Mouse (Mus musculus) CH12.LX (cell line): Measurements from ENCODE around the gene Gm45521. TPM values are rescaled to one million over a fixed set of nuclear protein-coding genes. Genes with fewer than 3 reads are reported as not detected.

Experiments
- DNase-seq: peaks from one replicate; pipeline ENCODE4 v3.0.0-alpha.2; 2013; ENCODE audit errors: extremely low read depth
- H3K27ac ChIP-seq: 2 replicates; pipeline ENCODE4 v1.5.1; 2012; ENCODE audit warnings: low read depth, mild to moderate bottlenecking, control low read depth, moderate library complexity; ENCODE audit not compliant: insufficient read depth
- H3K27me3 ChIP-seq: replicated peaks from 2 replicates; pipeline ENCODE3; 2012; ENCODE audit warnings: inconsistent platforms
- H3K36me3 ChIP-seq, 2 experiments: replicated peaks in 1 of 2; 2 replicates each; pipeline versions ENCODE3 to v1.6.1; 2012; ENCODE audit warnings: inconsistent platforms in 1 of 2, low read length in 1 of 2, mild to moderate bottlenecking in 1 of 2, mixed read lengths in 1 of 2, moderate library complexity in 1 of 2; ENCODE audit not compliant: control insufficient read depth in 1 of 2, insufficient read depth in 1 of 2
- H3K4me1 ChIP-seq, 2 experiments: 2 replicates each; pipeline ENCODE4 v1.6.1; 2012; ENCODE audit warnings: inconsistent platforms in 1 of 2, moderate library complexity in 1 of 2; ENCODE audit not compliant: insufficient read depth in 2 of 2, control insufficient read depth in 1 of 2
- H3K4me2 ChIP-seq: 2 replicates; pipeline ENCODE4 v1.6.1; 2012; ENCODE audit warnings: low read depth, mild to moderate bottlenecking, control low read depth; ENCODE audit not compliant: poor library complexity, insufficient read depth, severe bottlenecking
- H3K4me3 ChIP-seq, 3 experiments: fragments of 150-350 bp in 1 of 3; sonication (generic) in 1 of 3; replicated peaks in 1 of 3; 2 replicates each; pipeline versions ENCODE3 to v1.5.1; 2011 to 2012; ENCODE audit warnings: low read depth in 2 of 3, low read length in 2 of 3, mild to moderate bottlenecking in 2 of 3, moderate library complexity in 2 of 3, control low read depth in 1 of 3, improper control_type of control experiment in 1 of 3, inconsistent platforms in 1 of 3, mixed read lengths in 1 of 3; ENCODE audit not compliant: poor library complexity in 1 of 3
- H3K79me2 ChIP-seq: replicated peaks from 2 replicates; pipeline ENCODE4 v1.6.1; 2012; ENCODE audit warnings: mild to moderate bottlenecking, moderate library complexity; ENCODE audit not compliant: control insufficient read depth, poor library complexity, insufficient read depth, severe bottlenecking; ENCODE audit errors: extremely low read depth
- H3K9ac ChIP-seq: 2 replicates; pipeline ENCODE4 v1.6.1; 2012; ENCODE audit warnings: low read depth, mild to moderate bottlenecking, control low read depth, moderate library complexity; ENCODE audit not compliant: insufficient read depth
- H3K9me3 ChIP-seq: replicated peaks from 2 replicates; pipeline ENCODE3; 2012; ENCODE audit warnings: low read length, inconsistent platforms, mixed read lengths
- CHD2 ChIP-seq: IDR thresholded peaks from 2 replicates; pipeline ENCODE4 v1.6.1; 2011; ENCODE audit warnings: low read length, improper control_type of control experiment
- CTCF ChIP-seq, 2 experiments: IDR thresholded peaks in 1 of 2; conservative IDR thresholded peaks in 1 of 2; 2 replicates each; pipeline ENCODE4 v1.5.1; 2011 to 2012; ENCODE audit warnings: low read depth in 2 of 2, low read length in 2 of 2, improper control_type of control experiment in 1 of 2, inconsistent platforms in 1 of 2, mild to moderate bottlenecking in 1 of 2, moderate library complexity in 1 of 2
- ETS1 ChIP-seq: conservative IDR thresholded peaks from 2 replicates; pipeline ENCODE4 v1.6.1; 2012; ENCODE audit warnings: low read depth, mild to moderate bottlenecking, inconsistent platforms, low read length, improper control_type of control experiment, moderate library complexity
- IRF4 ChIP-seq: IDR thresholded peaks from 2 replicates; pipeline ENCODE4 v1.6.1; 2014; ENCODE audit warnings: low read depth, mild to moderate bottlenecking, inconsistent platforms, low read length, improper control_type of control experiment
- MAX ChIP-seq: IDR thresholded peaks from 2 replicates; pipeline ENCODE4 v1.6.1; 2011; ENCODE audit warnings: low read length, improper control_type of control experiment
- MEF2A ChIP-seq: IDR thresholded peaks from 2 replicates; pipeline ENCODE4 v1.6.1; 2014; ENCODE audit warnings: low read depth, mild to moderate bottlenecking, inconsistent platforms, low read length, improper control_type of control experiment, borderline replicate concordance
- PAX5 ChIP-seq: IDR thresholded peaks from 2 replicates; pipeline ENCODE4 v1.6.1; 2012; ENCODE audit warnings: low read length, inconsistent platforms, mixed read lengths
- POLR2A ChIP-seq: IDR thresholded peaks from 2 replicates; pipeline ENCODE4 v1.6.1; 2011; ENCODE audit warnings: low read depth, mild to moderate bottlenecking, improper control_type of control experiment, low read length
- RAD21 ChIP-seq: IDR thresholded peaks from 2 replicates; pipeline ENCODE4 v1.6.1; 2011; ENCODE audit warnings: low read depth, mild to moderate bottlenecking, low read length, improper control_type of control experiment, moderate library complexity
- SIN3A ChIP-seq: IDR thresholded peaks from 2 replicates; pipeline ENCODE4 v1.6.1; 2012; ENCODE audit warnings: low read length, improper control_type of control experiment, inconsistent platforms
- SMC3 ChIP-seq: IDR thresholded peaks from 2 replicates; pipeline ENCODE4 v1.6.1; 2011; ENCODE audit warnings: low read depth, low read length, improper control_type of control experiment
- USF1 ChIP-seq: IDR thresholded peaks from 2 replicates; pipeline ENCODE4 v1.6.1; 2014; ENCODE audit warnings: low read depth, mild to moderate bottlenecking, inconsistent platforms, low read length, improper control_type of control experiment
- dilution Hi-C: fragments of 300-500 bp; cut with MboI; formaldehyde crosslinking; loops from 2 replicates; pipeline ENCODE4 v1.14.3; 2020; ENCODE audit warnings: low sequenced_read_pairs; ENCODE audit not compliant: extremely low pct_unique_long_range_greater_than_20kb, extremely low pct_ligation_motif_present
- in situ Hi-C: fragments of 300-500 bp; cut with MboI; formaldehyde crosslinking; loops from 3 replicates; pipeline ENCODE4 v1.14.3; 2019; ENCODE audit warnings: low sequenced_read_pairs, low pct_ligation_motif_present, low pct_unique_long_range_greater_than_20kb, mixed read lengths
- polyA plus RNA-seq: library from polyadenylated mRNA; unstranded; fragments of >175 nt; gene quantifications from 2 replicates; pipeline ENCODE4 v1.2.1, GENCODE M21; 2012; ENCODE audit warnings: low read depth; ENCODE audit not compliant: insufficient read length
- total RNA-seq, 2 experiments: library from RNA; depleted of rRNA; stranded (reverse); fragments of 300-350 nt in 1 of 2; fragments of >200 nt in 1 of 2; gene quantifications; 2 replicates each; pipeline ENCODE4 v1.2.3; 2012 to 2014

Gm45521 gene
- total and polyA plus RNA-seq, 3 experiments = not detected

DNA sequence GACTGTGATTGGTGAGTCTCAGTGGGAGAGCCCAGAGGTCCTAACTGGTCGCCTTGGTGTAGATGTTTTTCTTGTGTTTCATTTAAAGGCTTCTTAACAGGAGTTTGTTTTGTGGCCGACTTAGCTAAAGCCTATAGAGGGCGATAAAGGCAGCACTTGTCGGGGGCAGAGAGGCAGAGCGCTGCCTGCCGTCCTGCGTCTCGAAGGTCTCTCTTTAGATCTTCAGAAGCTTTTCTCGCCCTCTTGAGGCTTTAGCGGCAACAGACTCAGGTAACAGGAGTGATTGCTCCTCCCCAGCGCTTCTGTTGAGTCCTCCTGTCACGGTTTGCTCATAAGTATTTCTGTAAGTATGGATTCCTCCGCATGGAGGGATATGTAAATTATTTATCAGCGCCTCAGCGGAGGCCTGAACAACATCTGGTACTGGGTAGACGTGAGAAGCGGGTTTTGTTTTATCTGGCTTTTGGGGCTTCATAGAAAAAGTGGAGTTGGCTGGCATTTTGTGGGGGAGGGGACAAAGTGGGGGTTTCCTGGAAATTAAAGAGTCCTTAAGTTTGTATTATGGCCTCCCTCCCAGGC lies 19.9 kb upstream of the Gm45521 start:
- Histone ChIP-seq H3K4me3 (no peak overlapping the region), H3K4me1 (peaks cover 4 to 15% of the 10 kb centered on the region in 2 experiments; a peak in 3 of 4 replicates), H3K27me3 (no peaks in the 10 kb centered on the region), H3K9ac (no peak overlapping the region), H3K27ac (no peak overlapping the region), H3K36me3 (peaks cover 66 to 99% of the 10 kb centered on the region in 2 experiments), H3K9me3 (no peaks in the 10 kb centered on the region), H3K79me2 (no peaks in the 10 kb centered on the region), H3K4me2 (no peak overlapping the region)
- dilution Hi-C loops = no loop called here
- DNase-seq = no peak
- TF ChIP-seq CTCF (conservative IDR thresholded peaks at IDR 0.05 in 1 of 2, IDR thresholded peaks at IDR 0.05 in 1 of 2; ENCODE audit: low read depth in 2 of 2, low read length in 2 of 2) (peak in 1 of 2 experiments; percentile 47; a peak in 2 of 4 replicates), SMC3 (peak; percentile 9; the same call in 1 of the 2 replicates), RAD21 (no peak; the same call in 1 of the 2 replicates)
- in situ Hi-C loops = loop anchor here (10.0 kb wide), 1 partner anchor 122 kb away; the partner anchor contains the start of gene Flnb

DNA sequence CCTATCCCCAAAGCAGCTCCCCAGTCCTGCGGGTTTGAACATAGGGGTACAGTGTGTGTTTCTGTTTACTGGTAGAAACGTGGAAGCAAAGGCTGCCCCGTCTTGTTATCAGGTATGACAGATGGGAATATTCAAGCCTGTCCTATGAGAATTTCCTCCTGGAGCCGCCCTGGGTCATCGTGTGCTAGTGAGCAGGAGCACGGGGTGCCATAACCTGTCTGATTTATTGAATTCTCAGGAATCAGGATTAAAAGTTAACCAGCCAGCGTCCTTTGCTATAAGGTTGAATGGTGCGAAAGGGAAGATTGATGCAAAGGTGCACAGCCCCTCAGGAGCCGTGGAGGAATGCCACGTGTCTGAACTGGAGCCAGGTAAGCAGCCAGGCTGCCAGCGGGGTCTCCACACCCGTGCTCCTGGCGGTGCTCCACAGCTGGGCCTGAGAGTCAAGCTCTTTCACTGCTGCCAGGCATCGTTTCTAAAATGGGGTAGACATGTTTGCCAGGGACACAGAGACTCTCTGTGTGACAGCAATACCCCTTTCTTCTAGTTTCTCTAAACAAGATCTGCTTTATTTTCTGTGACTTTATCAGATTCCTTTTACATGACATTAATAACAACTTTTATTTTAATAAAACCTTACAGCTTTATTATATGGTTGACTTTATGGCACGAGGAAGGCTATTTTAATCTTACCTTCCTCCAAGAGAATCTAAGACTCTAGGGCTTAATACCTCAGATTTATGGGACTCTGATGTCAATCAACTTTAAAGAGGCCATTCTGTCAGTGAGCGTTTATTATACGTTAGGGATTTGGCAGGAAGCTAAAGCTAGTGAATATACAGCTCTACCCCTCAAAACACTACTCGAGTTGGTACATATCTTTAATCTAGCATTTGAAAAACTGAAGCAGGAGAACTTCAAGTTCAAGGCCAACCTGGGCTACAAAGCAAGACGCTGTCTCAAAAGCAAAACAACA lies 18.0 kb upstream of the Gm45521 start:
- in situ Hi-C loops = loop anchor here (10.0 kb wide), 1 partner anchor 124 kb away; the partner anchor contains the start of gene Flnb
- Histone ChIP-seq H3K36me3 (peaks cover 63 to 99% of the 10 kb centered on the region in 2 experiments), H3K27me3 (no peaks in the 10 kb centered on the region), H3K4me2 (no peak overlapping the region), H3K4me3 (no peak overlapping the region), H3K9me3 (no peaks in the 10 kb centered on the region), H3K9ac (no peak overlapping the region), H3K27ac (no peak overlapping the region)
- no peak for DNase-seq
- TF ChIP-seq PAX5 = no peak
- TF ChIP-seq POLR2A = no peak
- TF ChIP-seq IRF4 = no peak
- no peak for TF ChIP-seq CHD2
- TF ChIP-seq CTCF (conservative IDR thresholded peaks at IDR 0.05 in 1 of 2, IDR thresholded peaks at IDR 0.05 in 1 of 2; ENCODE audit: low read depth in 2 of 2, low read length in 2 of 2) = no peak
- TF ChIP-seq SIN3A = no peak
- TF ChIP-seq MAX = no peak
- TF ChIP-seq, all 38 proteins: peak for 0
- dilution Hi-C loops = no loop called here
- no peaks in the 10 kb centered on the region for H3K79me2 ChIP-seq
- peaks cover 0 to 12% of the 10 kb centered on the region in 2 experiments; a peak in 2 of 4 replicates for H3K4me1 ChIP-seq

DNA sequence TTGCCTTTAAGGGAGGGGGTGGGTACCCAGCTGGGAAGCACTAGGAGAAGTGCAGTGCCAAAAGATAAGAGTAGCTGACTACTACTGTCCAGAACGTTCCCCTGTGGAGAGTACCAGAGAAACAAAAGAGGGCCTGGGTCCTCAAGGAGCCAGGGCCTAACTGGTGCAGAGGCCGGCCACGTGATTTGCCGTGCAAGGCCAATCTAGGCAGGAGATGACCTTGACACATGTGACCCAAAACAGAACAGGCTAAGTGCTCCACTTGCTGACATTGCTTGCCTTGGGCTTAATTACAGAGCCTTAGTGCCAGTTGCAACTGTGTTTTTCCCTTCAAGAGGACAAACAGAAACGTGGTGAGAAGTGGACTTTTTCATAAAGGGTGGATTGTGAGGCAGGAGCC lies 15.7 kb upstream of the Gm45521 start:
- H3K79me2 ChIP-seq = no peaks in the 10 kb centered on the region
- no peak overlapping the region for H3K4me3 ChIP-seq
- no peaks in the 10 kb centered on the region for H3K27me3 ChIP-seq
- H3K36me3 ChIP-seq = peaks cover 65 to 99% of the 10 kb centered on the region in 2 experiments
- DNase-seq = no peak
- in situ Hi-C loops (no loop called here), dilution Hi-C loops (no loop called here)
- peaks cover 0 to 18% of the 10 kb centered on the region in 2 experiments; a peak in 2 of 4 replicates for H3K4me1 ChIP-seq
- TF ChIP-seq CTCF (conservative IDR thresholded peaks at IDR 0.05 in 1 of 2, IDR thresholded peaks at IDR 0.05 in 1 of 2; ENCODE audit: low read depth in 2 of 2, low read length in 2 of 2) (no peak), MEF2A (no peak), IRF4 (no peak), ETS1 (no peak), USF1 (no peak)
- no peaks in the 10 kb centered on the region for H3K9me3 ChIP-seq
- H3K9ac ChIP-seq = no peak overlapping the region
- H3K4me2 ChIP-seq = no peak overlapping the region
- H3K27ac ChIP-seq = no peak overlapping the region
